Mouse (Mus musculus) heart, postnatal 0 days (tissue): ENCODE results near the gene Cbll1.

Source experiments
- CTCF ChIP-seq: IDR thresholded peaks from 2 replicates; pipeline ENCODE4 v1.5.1; 2016; ENCODE audit warnings: antibody characterized with exemption, control low read depth, low read depth
- EP300 ChIP-seq: IDR thresholded peaks from 2 replicates; pipeline ENCODE4 v1.6.1; 2016; ENCODE audit warnings: antibody characterized with exemption, low read depth

DNA sequence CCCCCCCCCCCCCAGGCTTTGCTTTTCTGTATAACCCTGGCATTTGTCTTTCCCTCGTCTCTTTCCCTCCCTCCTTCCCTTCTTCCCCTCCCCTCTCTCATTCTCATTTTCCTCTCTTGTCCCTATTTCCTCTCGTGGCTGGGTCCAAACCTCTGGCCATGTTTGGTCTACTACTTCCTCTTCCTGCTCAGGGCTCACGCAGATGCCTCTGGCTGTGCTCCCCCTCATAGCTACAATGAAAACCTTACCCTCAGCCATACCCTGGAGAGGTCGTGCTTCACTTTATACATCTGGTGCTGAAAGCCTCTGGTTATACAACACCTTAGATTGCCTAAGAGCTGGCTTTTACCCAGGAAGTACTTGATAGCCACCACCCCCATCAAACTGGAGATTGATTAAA lies 1.9 kb upstream of the Cbll1 start:
- TF ChIP-seq CTCF, result no peak
- TF ChIP-seq EP300, result no peak
